Mouse (Mus musculus): ENCODE data around the gene Wdsub1.

Wdsub1 gene

GRCm38 (mm10) chr2:59802722-59803387 is 79.5 kb downstream of the Wdsub1 start:
- DNase-seq = no peak

All from layer of hippocampus, adult 9-11 months (tissue).